21 mouse cellular contexts compared by ENCODE assay signal in genomic region chr16:52376827-52377226, GRCm38 (mm10).
"Had no signal": no experiment of that assay in that cellular context is flagged by ENCODE, and none has a peak within 500 bp of the region (broad histone marks: within the 10 kb centered on the region; RNA-seq: fewer than 3 reads in every experiment).

No protein-coding gene starts in this region.

- H3K27me3 ChIP-seq: heart, embryonic 12.5 days; intestine, embryonic 15.5 days; limb, embryonic 12.5 days; liver, embryonic 13.5 days; liver, embryonic 15.5 days had no signal

- H3K36me3 ChIP-seq: heart, embryonic 10.5 days; heart, embryonic 12.5 days; intestine, embryonic 15.5 days; limb, embryonic 10.5 days; limb, embryonic 12.5 days; liver, embryonic 13.5 days; liver, embryonic 15.5 days had no signal

- H3K4me2 ChIP-seq: heart, embryonic 12.5 days; hindbrain, embryonic 14.5 days; intestine, embryonic 15.5 days; limb, embryonic 12.5 days; liver, embryonic 11.5 days; liver, embryonic 13.5 days; liver, embryonic 15.5 days had no signal

- H3K4me3 ChIP-seq: heart, embryonic 10.5 days; heart, embryonic 12.5 days; intestine, embryonic 15.5 days; left cerebral cortex, adult 2 months; limb, embryonic 10.5 days; limb, embryonic 12.5 days; liver, embryonic 13.5 days; liver, embryonic 15.5 days had no signal

- DNase-seq: gastrocnemius, postnatal 14 days; gastrocnemius, postnatal 36 days; heart, adult 18-20 months; heart, postnatal 10 days; heart, postnatal 36 days; kidney, adult 18-20 months; kidney, adult 8-10 months; kidney, postnatal 10 days; kidney, postnatal 25 days; liver; liver, embryonic 13.5 days; liver, postnatal 0 days had no signal
